In genomic region chr5:66642156-66642555, GRCm38 (mm10) we compare ENCODE assay signal across 28 mouse cellular contexts. TPM values are rescaled to one million over a fixed set of nuclear protein-coding genes. Genes with fewer than 3 reads are reported as not detected.
A peak's percentile ranks its signal among the peaks of the same experiment; 100 is the strongest.
DNase-seq lines count a peak whose midpoint lies in the region; ATAC-seq lines count a peak whose summit lies in the region.
"Had no signal": no experiment of that assay in that cellular context is flagged by ENCODE, and none has a peak within 500 bp of the region (broad histone marks: within the 10 kb centered on the region; RNA-seq: fewer than 3 reads in every experiment).

No protein-coding gene starts in this region.

- no peak overlapping the region for H3K27ac ChIP-seq in intestine, embryonic 16.5 days (ENCODE audit: low read length)
- H3K27ac ChIP-seq: embryonic facial prominence, embryonic 10.5 days; embryonic facial prominence, embryonic 15.5 days; forebrain, embryonic 13.5 days; heart, embryonic 10.5 days; heart, embryonic 15.5 days; hindbrain, embryonic 12.5 days; limb, embryonic 12.5 days; liver, embryonic 15.5 days; stomach, embryonic 15.5 days had no signal

- no peaks in the 10 kb centered on the region for H3K4me1 ChIP-seq in intestine, embryonic 16.5 days (ENCODE audit: control insufficient read depth, insufficient read depth, low read length)
- H3K4me1 ChIP-seq: embryonic facial prominence, embryonic 10.5 days; embryonic facial prominence, embryonic 15.5 days; forebrain, embryonic 13.5 days; hindbrain, embryonic 12.5 days; limb, embryonic 12.5 days; liver, embryonic 15.5 days; stomach, embryonic 15.5 days had no signal

- H3K36me3 ChIP-seq in intestine, embryonic 16.5 days (ENCODE audit: control insufficient read depth, insufficient read depth, low read length) = no peaks in the 10 kb centered on the region
- H3K36me3 ChIP-seq: embryonic facial prominence, embryonic 10.5 days; embryonic facial prominence, embryonic 15.5 days; heart, embryonic 10.5 days; heart, embryonic 15.5 days; hindbrain, embryonic 12.5 days; limb, embryonic 12.5 days; liver, embryonic 15.5 days; stomach, embryonic 15.5 days had no signal

- peak; percentile 73 to 80 for DNase-seq in adrenal gland, adult (ENCODE audit: inconsistent age in 2 of 2, low spot score in 1 of 2)
- DNase-seq in adrenal gland, postnatal 4 days (ENCODE audit: low spot score in 2 of 2) = no peak
- peak; percentile 15 for DNase-seq in MN1 (ENCODE audit: low spot score)
- peak; percentile 60 for DNase-seq in adrenal gland, postnatal 14 days
- no peak for DNase-seq in embryo, embryonic 10.5 days (ENCODE audit: low spot score)
- DNase-seq in urinary bladder, postnatal 25 days (ENCODE audit: low spot score) = no peak
- DNase-seq: cerebellum, adult 11 months; cerebellum, postnatal 14 days; gastrocnemius, postnatal 10 days; heart, postnatal 36 days; kidney, adult 9 months; kidney, postnatal 10 days; lung, embryonic 14.5 days; right cerebral cortex, postnatal 25 days had no signal

- 84% methylated on average over 4 of the region's 4 CpGs for whole genome bisulfite sequencing in intestine, embryonic 16.5 days

- no peak overlapping the region for H3K4me2 ChIP-seq in intestine, embryonic 16.5 days (ENCODE audit: low read depth, low read length)
- H3K4me2 ChIP-seq: embryonic facial prominence, embryonic 15.5 days; forebrain, embryonic 13.5 days; heart, embryonic 15.5 days; hindbrain, embryonic 12.5 days; limb, embryonic 12.5 days; liver, embryonic 15.5 days; lung, embryonic 14.5 days; midbrain, embryonic 11.5 days; stomach, embryonic 15.5 days had no signal

- H3K4me3 ChIP-seq in intestine, embryonic 16.5 days (ENCODE audit: low read length) = no peak overlapping the region
- H3K4me3 ChIP-seq: embryonic facial prominence, embryonic 10.5 days; embryonic facial prominence, embryonic 15.5 days; forebrain, embryonic 13.5 days; heart, embryonic 10.5 days; heart, embryonic 15.5 days; hindbrain, embryonic 12.5 days; limb, embryonic 12.5 days; liver, embryonic 15.5 days; stomach, embryonic 15.5 days had no signal

- no peak overlapping the region for H3K9ac ChIP-seq in intestine, embryonic 16.5 days (ENCODE audit: low read depth, low read length)
- H3K9ac ChIP-seq: embryonic facial prominence, embryonic 15.5 days; forebrain, embryonic 13.5 days; heart, embryonic 15.5 days; hindbrain, embryonic 12.5 days; limb, embryonic 12.5 days; liver, embryonic 15.5 days; lung, embryonic 14.5 days; stomach, embryonic 15.5 days had no signal

- no peaks in the 10 kb centered on the region for H3K9me3 ChIP-seq in intestine, embryonic 16.5 days (ENCODE audit: control insufficient read depth, low read length)
- H3K9me3 ChIP-seq: embryonic facial prominence, embryonic 10.5 days; embryonic facial prominence, embryonic 15.5 days; forebrain, embryonic 13.5 days; heart, embryonic 10.5 days; heart, embryonic 15.5 days; limb, embryonic 12.5 days; liver, embryonic 15.5 days; stomach, embryonic 15.5 days had no signal

- H3K27me3 ChIP-seq in intestine, embryonic 16.5 days (replicated peaks; ENCODE audit: control insufficient read depth, insufficient read depth, low read length) = no peaks in the 10 kb centered on the region
- H3K27me3 ChIP-seq: embryonic facial prominence, embryonic 15.5 days; forebrain, embryonic 13.5 days; heart, embryonic 15.5 days; hindbrain, embryonic 12.5 days; limb, embryonic 12.5 days; liver, embryonic 15.5 days; stomach, embryonic 15.5 days had no signal

- no peak for ATAC-seq in intestine, embryonic 16.5 days
- ATAC-seq: forebrain, embryonic 13.5 days; intestine, postnatal 0 days; midbrain, embryonic 16.5 days had no signal

RNA-seq across cellular contexts. Expression of gene Apbb2, which starts 23.6 kb away (rescaled TPM):
- 10 to 100 TPM; 69.4 to 79.6 TPM for total RNA-seq in adrenal gland, postnatal 4 days (2021)
- 54.6 and 59.9 TPM in 2 replicates for total RNA-seq in adrenal gland, postnatal 14 days (2021)
- polyA plus RNA-seq in intestine, embryonic 16.5 days (2015; fragmentation: Nextera tagmentation; extraction: Ambion mirVana) = 31.2 and 32.8 TPM in 2 replicates

RNA-seq across cellular contexts. Expression of gene Uchl1, which starts 33.7 kb away (rescaled TPM):
- 100 to 1,000 TPM; 219 to 249 TPM for total RNA-seq in adrenal gland, postnatal 4 days (2021)
- 72.4 and 110 TPM in 2 replicates for total RNA-seq in adrenal gland, postnatal 14 days (2021)
- 75.0 and 89.7 TPM in 2 replicates for polyA plus RNA-seq in intestine, embryonic 16.5 days (2015; fragmentation: Nextera tagmentation; extraction: Ambion mirVana)
- polyA plus RNA-seq: liver, adult 2 months had no signal

Comparison
In these comparisons a context has a peak if more than half of its experiments do, and no peak if none do; other contexts are left out.
1. DNase-seq: peak in adrenal gland, adult (2 of 2), MN1 (single experiment) and adrenal gland, postnatal 14 days (single experiment); none in adrenal gland, postnatal 4 days (0 of 2), embryo, embryonic 10.5 days (single experiment) and urinary bladder, postnatal 25 days (single experiment).